Mouse (Mus musculus): ENCODE results near the gene Ssh1. TPM values are rescaled to one million over a fixed set of nuclear protein-coding genes. Genes with fewer than 3 reads are reported as not detected.

Gene Ssh1
- total and polyA plus RNA-seq, 2 experiments from 2014 or later: 12.4 to 14.0 TPM

GRCm38 (mm10) chr5:113975538-113976215, 18.0 kb downstream of the Ssh1 start:
- Histone ChIP-seq H3K9me3 (ENCODE audit: low read length) (no peaks in the 10 kb centered on the region), H3K4me2 (ENCODE audit: low read depth, low read length, poor library complexity, severe bottlenecking) (no peak overlapping the region), H3K4me3 (ENCODE audit: low read depth, low read length) (no peak overlapping the region), H3K9ac (replicated peaks; ENCODE audit: low read length, poor library complexity, severe bottlenecking) (no peak overlapping the region), H3K27ac (ENCODE audit: low read depth, low read length) (no peak overlapping the region), H3K36me3 (ENCODE audit: insufficient read depth, low read length) (0 out of 2 replicates have a peak, but pooled peaks cover 6% of the 10 kb centered on the region), H3K27me3 (ENCODE audit: insufficient read depth, low read length) (no peaks in the 10 kb centered on the region), H3K4me1 (ENCODE audit: insufficient read depth, low read length) (peaks cover 8% of the 10 kb centered on the region; the same call in 1 of the 2 replicates)
- peak; percentile 58 for DNase-seq (ENCODE audit: low spot score)
- ATAC-seq (ENCODE audit: low FRiP score): no peak
- no peak for TF ChIP-seq CTCF (IDR thresholded peaks at IDR 0.05)
- 59% methylated on average over 9 of the region's 9 CpGs for WGBS

- 49% methylated on average over 15 of the region's 15 CpGs for WGBS
Measured at GRCm38 (mm10) chr5:113974576-113974975, 19.1 kb downstream of the Ssh1 start.

GRCm38 (mm10) chr5:113973790-113974189, 19.9 kb downstream of the Ssh1 start:
- Histone ChIP-seq H3K36me3 (ENCODE audit: insufficient read depth, low read length) (peaks cover 20% of the 10 kb centered on the region; the same call in 1 of the 2 replicates), H3K9me3 (ENCODE audit: low read length) (no peaks in the 10 kb centered on the region), H3K9ac (replicated peaks; ENCODE audit: low read length, poor library complexity, severe bottlenecking) (no peak overlapping the region), H3K27ac (ENCODE audit: low read depth, low read length) (no peak overlapping the region), H3K4me3 (ENCODE audit: low read depth, low read length) (no peak overlapping the region), H3K4me2 (ENCODE audit: low read depth, low read length, poor library complexity, severe bottlenecking) (no peak overlapping the region), H3K27me3 (ENCODE audit: insufficient read depth, low read length) (no peaks in the 10 kb centered on the region), H3K4me1 (ENCODE audit: insufficient read depth, low read length) (peaks cover 8% of the 10 kb centered on the region; the same call in 1 of the 2 replicates)
- no peak for DNase-seq (ENCODE audit: low spot score)
- ATAC-seq (ENCODE audit: low FRiP score): no peak
- TF ChIP-seq CTCF (IDR thresholded peaks at IDR 0.05): no peak
- WGBS: 93% methylated on average over 8 of the region's 8 CpGs

More at GRCm38 (mm10) chr5:113974576-113974975, 19.1 kb downstream of the Ssh1 start:
- no peak for DNase-seq (ENCODE audit: low spot score)
- no peak for ATAC-seq (ENCODE audit: low FRiP score)
- no peak overlapping the region for H3K27ac ChIP-seq (ENCODE audit: low read depth, low read length)
- no peak overlapping the region for H3K9ac ChIP-seq (replicated peaks; ENCODE audit: low read length, poor library complexity, severe bottlenecking)
- no peaks in the 10 kb centered on the region for H3K9me3 ChIP-seq (ENCODE audit: low read length)
- H3K36me3 ChIP-seq (ENCODE audit: insufficient read depth, low read length): peaks cover 13% of the 10 kb centered on the region; the same call in 1 of the 2 replicates
- no peak overlapping the region for H3K4me2 ChIP-seq (ENCODE audit: low read depth, low read length, poor library complexity, severe bottlenecking)
- H3K4me3 ChIP-seq (ENCODE audit: low read depth, low read length): no peak overlapping the region
- H3K27me3 ChIP-seq (ENCODE audit: insufficient read depth, low read length): no peaks in the 10 kb centered on the region
- no peak for TF ChIP-seq CTCF (IDR thresholded peaks at IDR 0.05)
- peaks cover 8% of the 10 kb centered on the region; the same call in 1 of the 2 replicates for H3K4me1 ChIP-seq (ENCODE audit: insufficient read depth, low read length)

- WGBS: 22% methylated on average over 18 of the region's 18 CpGs
- peaks cover 8% of the 10 kb centered on the region; the same call in 1 of the 2 replicates for H3K4me1 ChIP-seq (ENCODE audit: insufficient read depth, low read length)
- peak overlapping the region; percentile 1; the same call in 1 of the 2 replicates for H3K4me2 ChIP-seq (ENCODE audit: low read depth, low read length, poor library complexity, severe bottlenecking)
- H3K4me3 ChIP-seq (ENCODE audit: low read depth, low read length): no peak overlapping the region
- DNase-seq (ENCODE audit: low spot score): peak; percentile 27
- no peak overlapping the region for H3K9ac ChIP-seq (replicated peaks; ENCODE audit: low read length, poor library complexity, severe bottlenecking)
- H3K27me3 ChIP-seq (ENCODE audit: insufficient read depth, low read length): no peaks in the 10 kb centered on the region
- no peak for ATAC-seq (ENCODE audit: low FRiP score)
- peaks cover 20% of the 10 kb centered on the region for H3K36me3 ChIP-seq (ENCODE audit: insufficient read depth, low read length)
- H3K9me3 ChIP-seq (ENCODE audit: low read length): no peaks in the 10 kb centered on the region
- 0 out of 2 replicates have a peak overlapping the region, but pooled peaks have one; percentile 26 for H3K27ac ChIP-seq (ENCODE audit: low read depth, low read length)
- TF ChIP-seq CTCF (IDR thresholded peaks at IDR 0.05): no peak
Measured at GRCm38 (mm10) chr5:113972589-113973515, 20.8 kb downstream of the Ssh1 start.

GRCm38 (mm10) chr5:113971434-113971960, 22.2 kb downstream of the Ssh1 start:
- ATAC-seq (ENCODE audit: low FRiP score) (no peak), DNase-seq (ENCODE audit: low spot score) (no peak)
- H3K9me3 ChIP-seq (ENCODE audit: low read length): no peaks in the 10 kb centered on the region
- WGBS: 81% methylated on average over 10 of the region's 10 CpGs
- peaks cover 27% of the 10 kb centered on the region for H3K36me3 ChIP-seq (ENCODE audit: insufficient read depth, low read length)
- no peak overlapping the region for H3K27ac ChIP-seq (ENCODE audit: low read depth, low read length)
- TF ChIP-seq CTCF (IDR thresholded peaks at IDR 0.05): no peak
- H3K9ac ChIP-seq (replicated peaks; ENCODE audit: low read length, poor library complexity, severe bottlenecking): no peak overlapping the region
- peaks cover 8% of the 10 kb centered on the region; the same call in 1 of the 2 replicates for H3K4me1 ChIP-seq (ENCODE audit: insufficient read depth, low read length)
- no peak overlapping the region for H3K4me3 ChIP-seq (ENCODE audit: low read depth, low read length)
- H3K4me2 ChIP-seq (ENCODE audit: low read depth, low read length, poor library complexity, severe bottlenecking): no peak overlapping the region
- H3K27me3 ChIP-seq (ENCODE audit: insufficient read depth, low read length): no peaks in the 10 kb centered on the region

All from midbrain, postnatal 0 days (tissue).